Mouse (Mus musculus) liver, embryonic 18 days (tissue): ENCODE measurements around the gene Cd19. TPM values are rescaled to one million over a fixed set of nuclear protein-coding genes. Genes with fewer than 3 reads are reported as not detected.

ENCODE experiments used
- polyA plus RNA-seq: library from polyadenylated mRNA; depleted of rRNA; stranded (reverse); fragments of >200 nt; gene quantifications from 2 replicates; pipeline ENCODE4 v1.2.3, GENCODE M21; 2012; rRNA removed

Gene Cd19
- polyA plus RNA-seq: 6.5 and 8.9 TPM in 2 replicates

DNA sequence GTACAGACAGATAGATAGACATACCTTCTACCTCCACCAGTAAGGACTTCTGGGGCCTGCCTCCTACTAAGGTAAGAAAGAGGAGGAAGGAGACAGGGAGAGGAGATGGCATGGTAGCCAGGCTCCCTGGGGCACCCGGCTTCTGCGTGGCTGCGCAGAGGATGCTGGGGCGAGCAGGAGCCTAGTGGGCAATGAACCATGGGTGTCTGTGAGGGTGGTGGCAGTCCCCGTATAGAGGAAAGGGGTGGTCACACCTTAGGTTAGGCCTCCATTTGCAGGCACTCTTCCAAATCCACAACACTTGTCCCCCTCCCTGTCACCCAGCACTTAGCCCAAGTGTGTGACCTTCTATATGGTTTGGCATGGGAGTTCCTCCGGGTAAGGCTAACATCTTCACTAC is at the start of gene Cd19:
Gene Cd19 (minus strand): TSS at position 165 of the 400 bp plus-strand sequence.

DNA sequence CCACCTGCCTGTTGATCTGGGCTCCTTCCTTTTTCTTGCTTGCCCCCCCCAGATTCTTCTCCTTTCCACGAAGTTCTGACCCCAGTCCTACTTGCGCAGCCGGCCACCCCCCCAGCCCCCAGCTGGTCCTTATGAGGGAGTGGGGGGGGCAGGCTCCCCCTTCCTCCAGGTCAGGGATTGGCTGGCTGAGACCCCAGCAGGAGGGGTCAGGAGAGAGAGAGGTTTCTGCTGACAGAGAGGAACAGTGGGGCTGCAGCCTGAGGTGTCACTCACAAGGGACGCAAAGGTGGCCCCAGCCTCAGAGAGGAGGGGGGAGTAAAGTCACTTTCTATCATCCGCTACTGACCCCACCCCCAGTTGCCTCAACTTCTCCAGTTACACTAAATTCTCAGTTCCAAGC is 48.3 kb upstream of the Cd19 start, which contains the start of gene Atp2a1:
Gene Atp2a1 (minus strand): TSS at position 105 of the 400 bp plus-strand sequence.

DNA sequence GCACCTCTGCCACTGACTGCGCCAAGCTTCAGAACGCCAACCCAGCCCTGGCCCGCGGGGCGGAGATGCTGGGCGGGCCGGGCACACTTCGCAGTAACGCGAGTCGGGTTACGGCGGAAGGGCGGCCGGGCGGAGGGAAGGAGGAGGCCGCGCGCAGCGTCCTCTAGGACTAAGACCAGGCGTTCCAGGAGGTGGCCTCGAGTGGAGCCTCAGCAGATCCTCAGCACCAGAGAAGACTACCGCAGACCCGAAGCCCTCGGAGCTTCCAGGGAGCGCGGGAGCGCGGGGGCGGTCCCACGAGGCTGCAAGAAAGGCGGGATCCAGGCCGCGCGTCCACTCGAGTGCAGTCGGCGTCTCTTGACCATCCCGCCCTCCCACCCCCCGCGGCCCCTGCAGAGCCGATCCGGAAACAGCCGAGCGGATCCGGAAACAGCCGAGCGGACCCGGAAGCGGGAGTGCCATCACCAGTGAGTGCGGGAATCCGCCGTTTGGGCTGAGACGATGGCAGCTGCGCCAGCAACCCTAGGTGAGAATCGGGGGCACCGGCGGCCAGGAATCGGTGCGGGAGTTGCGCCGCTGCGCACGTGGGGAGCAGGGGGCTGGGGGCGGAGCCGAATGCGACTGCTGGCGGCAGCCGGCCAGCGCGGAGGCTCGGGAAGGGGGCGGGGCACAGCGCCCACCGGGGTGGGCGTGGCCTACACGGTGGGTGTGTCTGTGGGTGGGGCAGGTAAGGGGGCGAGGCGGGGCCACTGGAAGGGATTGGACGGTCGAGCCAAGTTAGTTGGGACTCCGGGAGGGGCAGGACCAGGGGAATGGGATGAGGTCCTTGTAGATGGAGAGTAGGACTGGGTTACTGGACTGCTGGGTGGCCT is 14.2 kb upstream of the Cd19 start, which contains the start of gene Rabep2:
Gene Rabep2 (plus strand): TSS at position 129 of the 872 bp plus-strand sequence.

DNA sequence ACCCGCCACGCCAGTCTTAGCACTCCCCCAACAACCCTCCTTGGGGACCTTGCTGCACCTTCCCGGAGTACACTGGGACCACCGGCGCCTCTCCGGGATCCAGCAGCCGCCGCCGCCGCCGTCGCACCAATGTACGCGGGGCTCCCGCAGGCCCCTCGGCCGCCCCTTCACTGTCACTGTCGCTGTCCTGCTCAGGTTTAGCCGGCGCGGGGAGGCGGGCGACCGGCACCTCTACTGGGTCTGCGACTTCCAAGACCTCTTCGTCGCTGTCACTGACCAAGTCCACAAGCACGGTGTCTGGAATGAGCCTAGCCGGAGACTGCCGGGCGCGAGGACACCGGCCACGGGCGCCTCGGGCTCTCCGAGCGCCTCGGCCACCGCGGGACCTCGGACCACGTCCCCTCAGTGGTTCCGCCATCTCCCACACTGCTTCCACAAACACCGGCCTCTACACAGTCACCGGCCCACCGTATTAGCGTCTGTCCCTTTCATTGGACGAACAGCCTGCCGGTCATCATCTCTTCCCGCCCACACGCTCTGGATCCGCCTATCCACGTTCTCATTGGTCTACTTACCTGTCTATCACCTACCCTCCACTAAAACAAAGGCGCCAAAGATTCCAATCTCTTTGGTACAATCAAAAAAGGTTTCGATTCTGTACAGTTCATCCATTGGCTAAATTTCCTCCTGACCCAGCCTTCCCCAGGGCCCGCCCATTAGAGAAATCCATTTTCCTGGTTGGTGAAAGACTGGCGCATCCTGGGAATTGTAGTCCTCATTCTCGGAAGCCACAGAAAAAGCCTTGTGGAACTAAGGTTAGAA is 18.2 kb downstream of the Cd19 start, which contains the start of gene Nfatc2ip:
Gene Nfatc2ip (minus strand): TSS at position 440 of the 822 bp plus-strand sequence.

DNA sequence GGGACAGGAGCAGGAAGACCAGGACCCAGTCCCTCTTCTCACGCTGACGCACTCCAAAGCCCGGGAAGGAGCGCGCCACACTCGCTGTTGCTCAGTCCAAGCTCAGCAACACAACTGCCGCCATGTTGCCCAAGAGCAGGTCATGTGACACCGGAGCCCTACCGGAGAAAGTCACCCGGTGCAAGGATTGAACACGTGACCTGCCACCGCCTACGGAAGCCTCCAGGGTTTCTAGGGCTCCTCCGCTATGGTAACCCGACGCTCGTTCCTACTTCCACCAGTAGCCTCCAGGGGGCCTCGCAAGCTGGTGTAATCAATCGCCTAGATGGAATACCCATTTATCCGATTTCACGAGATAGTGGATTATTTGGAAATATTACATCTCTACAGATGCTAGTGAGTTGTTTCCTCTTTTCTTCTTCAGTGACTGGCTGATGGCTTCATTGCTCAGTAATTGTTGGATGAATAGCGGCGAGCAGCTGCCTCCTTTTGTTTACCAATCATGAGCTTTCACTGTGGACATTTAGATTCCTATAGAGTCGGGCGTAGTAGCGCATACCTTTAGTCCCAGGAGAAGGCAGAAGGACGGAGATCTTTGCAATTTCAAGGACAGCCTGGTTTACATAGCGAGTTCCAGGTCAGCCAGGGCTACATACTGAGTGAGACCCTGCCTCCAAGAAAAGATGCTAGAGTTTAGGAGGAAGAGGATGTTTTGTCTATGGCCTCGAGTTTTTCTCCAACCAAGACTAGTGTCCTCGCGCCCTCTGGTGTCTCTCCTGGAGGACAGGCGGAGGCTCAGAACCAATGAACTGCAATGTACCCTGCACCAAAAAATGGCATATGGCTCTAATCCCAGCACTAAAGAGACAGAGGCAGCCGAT is 37.2 kb downstream of the Cd19 start, which contains the start of gene Spns1:
Gene Spns1 (minus strand): TSS at position 173 of the 881 bp plus-strand sequence.

DNA sequence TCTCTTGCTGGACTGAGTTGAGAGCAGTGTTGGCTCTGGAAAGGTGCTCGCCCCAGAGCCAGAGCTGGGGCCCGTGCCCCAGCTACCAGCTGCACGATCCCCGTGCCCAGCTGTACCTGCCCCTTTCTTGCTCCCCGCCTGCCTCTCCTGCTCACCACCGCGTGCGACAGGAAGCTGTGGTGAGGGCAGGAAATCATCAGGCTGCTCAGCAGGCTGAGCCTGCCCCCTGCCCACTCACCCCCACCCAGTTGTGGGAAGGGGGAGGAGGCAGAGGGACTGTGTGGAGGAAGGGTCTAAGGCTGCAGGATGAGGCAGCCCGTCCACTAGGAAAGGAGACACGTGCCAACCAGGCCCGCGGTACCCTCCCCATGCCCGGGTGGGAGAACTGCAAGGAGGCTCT is 45.3 kb downstream of the Cd19 start, which contains the start of gene Lat:
Gene Lat (minus strand): TSS at position 178 of the 400 bp plus-strand sequence.

Other genes with a start within 250 kb of the Cd19 start
- 37.3 and 43.9 TPM in 2 replicates for gene Xpo6, start 214.4 kb downstream of the Cd19 start, polyA plus RNA-seq
- gene Sbk1, start 142.3 kb downstream of the Cd19 start, polyA plus RNA-seq: 4.3 and 4.4 TPM in 2 replicates
- gene Lat, start 45.3 kb downstream of the Cd19 start, polyA plus RNA-seq: 7.4 and 7.7 TPM in 2 replicates
- 28.2 and 28.3 TPM in 2 replicates for gene Spns1, start 37.4 kb downstream of the Cd19 start, polyA plus RNA-seq
- gene Nfatc2ip, start 18.2 kb downstream of the Cd19 start, polyA plus RNA-seq: 4.7 and 5.4 TPM in 2 replicates
- 6.4 and 6.5 TPM in 2 replicates for gene Rabep2, start 13.9 kb upstream of the Cd19 start, polyA plus RNA-seq
- gene Atp2a1, start 48.2 kb upstream of the Cd19 start, polyA plus RNA-seq: 0.16 and 0.67 TPM in 2 replicates
- gene Sh2b1, start 60.5 kb upstream of the Cd19 start, polyA plus RNA-seq: 17.2 and 21.4 TPM in 2 replicates
- 66.4 and 78.6 TPM in 2 replicates for gene Tufm, start 72.5 kb upstream of the Cd19 start, polyA plus RNA-seq
- 25.1 and 32.3 TPM in 2 replicates for gene Atxn2l, start 88.5 kb upstream of the Cd19 start, polyA plus RNA-seq
- gene Eif3c, start 151.5 kb upstream of the Cd19 start, polyA plus RNA-seq: 49.9 and 50.0 TPM in 2 replicates
- 4.2 and 5.8 TPM in 2 replicates for gene Apobr, start 170.1 kb upstream of the Cd19 start, polyA plus RNA-seq
- 17.9 and 19.2 TPM in 2 replicates for gene Cln3, start 170.9 kb upstream of the Cd19 start, polyA plus RNA-seq
- gene Il27, start 180.1 kb upstream of the Cd19 start, polyA plus RNA-seq: 0.17 and 0.31 TPM in 2 replicates
- gene Nupr1, start 216.0 kb upstream of the Cd19 start, polyA plus RNA-seq: 10.2 and 11.1 TPM in 2 replicates
- gene Sgf29, start 234.4 kb upstream of the Cd19 start, polyA plus RNA-seq: 17.2 and 19.9 TPM in 2 replicates